ENCODE assay signal across 8 mouse cellular contexts in genomic region chr1:39577253-39577705, GRCm38 (mm10). TPM values are rescaled to one million over a fixed set of nuclear protein-coding genes. Genes with fewer than 3 reads are reported as not detected.
DNase-seq lines count a peak whose midpoint lies in the region; ATAC-seq lines count a peak whose summit lies in the region.

TSS of gene Rnf149 (minus strand) at chr1:39577405.

- H3K4me1 ChIP-seq in hindbrain, embryonic 14.5 days (replicated peaks; ENCODE audit: control insufficient read depth, insufficient read depth, low read length), result peaks cover 20% of the 10 kb centered on the region

- H3K27me3 ChIP-seq in hindbrain, embryonic 14.5 days (ENCODE audit: control insufficient read depth, insufficient read depth, low read length), result no peaks in the 10 kb centered on the region

- peak; percentile 96 for ATAC-seq in hindbrain, embryonic 14.5 days (ENCODE audit: low FRiP score)

- peak within 1 kb of the TSS; percentile 65 for H3K4me2 ChIP-seq in hindbrain, embryonic 14.5 days (replicated peaks)

- peak within 1 kb of the TSS; percentile 99 for H3K9ac ChIP-seq in hindbrain, embryonic 14.5 days

- H3K9me3 ChIP-seq in hindbrain, embryonic 14.5 days (ENCODE audit: control insufficient read depth, low read length), result no peaks in the 10 kb centered on the region

- DNase-seq in R1 (ENCODE audit: low read depth, low spot score), result peak; percentile 88
- DNase-seq in cerebellum, postnatal 25 days, result peak; percentile 96 to 98
- peak; percentile 92 to 96 for DNase-seq in frontal cortex, postnatal 25 days (ENCODE audit: low spot score in 2 of 2)
- peak; percentile 95 for DNase-seq in hindbrain, embryonic 14.5 days (ENCODE audit: low spot score)
- DNase-seq in left cerebral cortex, adult 11 months (ENCODE audit: low spot score), result peak; percentile 93
- peak; percentile 98 for DNase-seq in lung, postnatal 4 days
- DNase-seq in retina, postnatal 7 days (ENCODE audit: low read depth, low spot score), result peak; percentile 87
- DNase-seq in urinary bladder, adult 2 months (ENCODE audit: low spot score), result peak; percentile 98

- H3K27ac ChIP-seq in hindbrain, embryonic 14.5 days, result peak within 1 kb of the TSS; percentile 98

- under 1% methylated on average over 49 of the region's 49 CpGs for WGBS in hindbrain, embryonic 14.5 days

- H3K36me3 ChIP-seq in hindbrain, embryonic 14.5 days (replicated peaks; ENCODE audit: control insufficient read depth, insufficient read depth), result no peaks in the 10 kb centered on the region

- H3K4me3 ChIP-seq in hindbrain, embryonic 14.5 days (replicated peaks; ENCODE audit: low read length), result peak within 1 kb of the TSS; percentile 92

RNA-seq across cellular contexts. Expression of gene Rnf149, which starts in this region (rescaled TPM):
- polyA plus RNA-seq in hindbrain, embryonic 14.5 days (2014; fragmentation: Nextera tagmentation; extraction: Ambion mirVana), result 26.9 and 28.9 TPM in 2 replicates
- polyA plus RNA-seq in urinary bladder, adult 2 months (2012; rRNA removed), result 22.1 and 22.5 TPM in 2 replicates

Comparison
In these comparisons a context has a peak if more than half of its experiments do, and no peak if none do; other contexts are left out.
1. Peak in every context shown above with its lines: DNase-seq, ATAC-seq, H3K4me3 ChIP-seq and H3K27ac ChIP-seq.